Mouse (Mus musculus): ENCODE results near the gene Ltbp4. TPM values are rescaled to one million over a fixed set of nuclear protein-coding genes. Genes with fewer than 3 reads are reported as not detected.

The Ltbp4 gene
- 11.9 and 13.0 TPM in 2 replicates for polyA plus RNA-seq (2014; fragmentation: Nextera tagmentation; extraction: Ambion mirVana)

GRCm38 (mm10) chr7:27337175-27337853 lies at the start of gene Ltbp4:
Gene Ltbp4, minus strand, starts transcription at chr7:27337692.
- H3K27ac ChIP-seq (ENCODE audit: low read depth, low read length), result no peak within 1 kb of the TSS
- H3K27me3 ChIP-seq (ENCODE audit: control insufficient read depth, insufficient read depth, low read length), result peaks cover 33% of the 10 kb centered on the region
- under 1% methylated on average over 36 of the region's 36 CpGs for WGBS
- peak within 1 kb of the TSS; percentile 76 for H3K4me2 ChIP-seq (ENCODE audit: low read depth, low read length, severe bottlenecking)
- peaks cover 18% of the 10 kb centered on the region for H3K4me1 ChIP-seq (replicated peaks; ENCODE audit: control insufficient read depth, insufficient read depth, low read length)
- no peaks in the 10 kb centered on the region; the same call in 1 of the 2 replicates for H3K36me3 ChIP-seq (ENCODE audit: control insufficient read depth, insufficient read depth, low read length)
- no peaks in the 10 kb centered on the region for H3K9me3 ChIP-seq (ENCODE audit: control insufficient read depth, low read length)
- ATAC-seq (replicated peaks; ENCODE audit: low FRiP score) (peak; percentile 71), DNase-seq (ENCODE audit: low spot score) (peak; percentile 87)
- H3K9ac ChIP-seq (ENCODE audit: low read length), result peak within 1 kb of the TSS; percentile 61
- peak within 1 kb of the TSS; percentile 39 for H3K4me3 ChIP-seq (ENCODE audit: low read depth, low read length)

- Histone ChIP-seq H3K9me3 (ENCODE audit: control insufficient read depth, low read length) (no peaks in the 10 kb centered on the region), H3K36me3 (ENCODE audit: control insufficient read depth, insufficient read depth, low read length) (no peaks in the 10 kb centered on the region), H3K27me3 (ENCODE audit: control insufficient read depth, insufficient read depth, low read length) (no peaks in the 10 kb centered on the region), H3K4me1 (replicated peaks; ENCODE audit: control insufficient read depth, insufficient read depth, low read length) (no peaks in the 10 kb centered on the region), H3K4me3 (ENCODE audit: low read depth, low read length) (no peak overlapping the region), H3K27ac (ENCODE audit: low read depth, low read length) (no peak overlapping the region), H3K4me2 (ENCODE audit: low read depth, low read length, severe bottlenecking) (no peak overlapping the region), H3K9ac (ENCODE audit: low read length) (no peak overlapping the region)
- ATAC-seq (replicated peaks; ENCODE audit: low FRiP score) (no peak; the same call in 1 of the 2 replicates), DNase-seq (ENCODE audit: low spot score) (peak; percentile 80)
- 43% methylated on average over 4 of the region's 4 CpGs for WGBS
These were observed 47.2 kb upstream of the Ltbp4 start for GRCm38 (mm10) chr7:27384731-27385130.

- no peak for ATAC-seq (replicated peaks; ENCODE audit: low FRiP score)
- Histone ChIP-seq H3K27me3 (ENCODE audit: control insufficient read depth, insufficient read depth, low read length) (no peaks in the 10 kb centered on the region), H3K9me3 (ENCODE audit: control insufficient read depth, low read length) (no peaks in the 10 kb centered on the region), H3K9ac (ENCODE audit: low read length) (no peak overlapping the region), H3K4me1 (replicated peaks; ENCODE audit: control insufficient read depth, insufficient read depth, low read length) (no peaks in the 10 kb centered on the region), H3K4me2 (ENCODE audit: low read depth, low read length, severe bottlenecking) (no peak overlapping the region), H3K27ac (ENCODE audit: low read depth, low read length) (no peak overlapping the region), H3K36me3 (ENCODE audit: control insufficient read depth, insufficient read depth, low read length) (no peaks in the 10 kb centered on the region), H3K4me3 (ENCODE audit: low read depth, low read length) (no peak overlapping the region)
- WGBS, result 72% methylated on average over 5 of the region's 5 CpGs
- no peak for DNase-seq (ENCODE audit: low spot score)
These were observed 46.6 kb upstream of the Ltbp4 start for GRCm38 (mm10) chr7:27384134-27384533.

GRCm38 (mm10) chr7:27383233-27383632 lies 45.7 kb upstream of the Ltbp4 start:
- no peak overlapping the region for H3K27ac ChIP-seq (ENCODE audit: low read depth, low read length)
- H3K4me1 ChIP-seq (replicated peaks; ENCODE audit: control insufficient read depth, insufficient read depth, low read length), result no peaks in the 10 kb centered on the region
- WGBS, result 68% methylated on average over 1 of the region's 1 CpGs
- DNase-seq (ENCODE audit: low spot score) (no peak), ATAC-seq (replicated peaks; ENCODE audit: low FRiP score) (no peak)
- H3K36me3 ChIP-seq (ENCODE audit: control insufficient read depth, insufficient read depth, low read length), result no peaks in the 10 kb centered on the region
- no peak overlapping the region for H3K9ac ChIP-seq (ENCODE audit: low read length)
- H3K4me2 ChIP-seq (ENCODE audit: low read depth, low read length, severe bottlenecking), result no peak overlapping the region
- H3K27me3 ChIP-seq (ENCODE audit: control insufficient read depth, insufficient read depth, low read length), result no peaks in the 10 kb centered on the region
- no peak overlapping the region for H3K4me3 ChIP-seq (ENCODE audit: low read depth, low read length)
- H3K9me3 ChIP-seq (ENCODE audit: control insufficient read depth, low read length), result no peaks in the 10 kb centered on the region

GRCm38 (mm10) chr7:27381560-27381959 lies 44.1 kb upstream of the Ltbp4 start:
- Histone ChIP-seq H3K9ac (ENCODE audit: low read length) (no peak overlapping the region), H3K4me3 (ENCODE audit: low read depth, low read length) (no peak overlapping the region), H3K4me1 (replicated peaks; ENCODE audit: control insufficient read depth, insufficient read depth, low read length) (no peaks in the 10 kb centered on the region), H3K9me3 (ENCODE audit: control insufficient read depth, low read length) (no peaks in the 10 kb centered on the region), H3K27me3 (ENCODE audit: control insufficient read depth, insufficient read depth, low read length) (0 out of 2 replicates have a peak, but pooled peaks cover 2% of the 10 kb centered on the region), H3K27ac (ENCODE audit: low read depth, low read length) (no peak overlapping the region), H3K36me3 (ENCODE audit: control insufficient read depth, insufficient read depth, low read length) (no peaks in the 10 kb centered on the region), H3K4me2 (ENCODE audit: low read depth, low read length, severe bottlenecking) (no peak overlapping the region)
- DNase-seq (ENCODE audit: low spot score) (no peak), ATAC-seq (replicated peaks; ENCODE audit: low FRiP score) (no peak)
- 57% methylated on average over 4 of the region's 4 CpGs for WGBS

- no peaks in the 10 kb centered on the region for H3K9me3 ChIP-seq (ENCODE audit: control insufficient read depth, low read length)
- H3K4me1 ChIP-seq (replicated peaks; ENCODE audit: control insufficient read depth, insufficient read depth, low read length), result no peaks in the 10 kb centered on the region
- no peak for DNase-seq (ENCODE audit: low spot score)
- H3K27me3 ChIP-seq (ENCODE audit: control insufficient read depth, insufficient read depth, low read length), result peaks cover 2% of the 10 kb centered on the region; the same call in 1 of the 2 replicates
- H3K36me3 ChIP-seq (ENCODE audit: control insufficient read depth, insufficient read depth, low read length), result no peaks in the 10 kb centered on the region
- no peak overlapping the region for H3K4me2 ChIP-seq (ENCODE audit: low read depth, low read length, severe bottlenecking)
- H3K9ac ChIP-seq (ENCODE audit: low read length), result no peak overlapping the region
- no peak overlapping the region for H3K4me3 ChIP-seq (ENCODE audit: low read depth, low read length)
- no peak for ATAC-seq (replicated peaks; ENCODE audit: low FRiP score)
- WGBS, result 42% methylated on average over 1 of the region's 1 CpGs
- H3K27ac ChIP-seq (ENCODE audit: low read depth, low read length), result no peak overlapping the region
These were observed 43.5 kb upstream of the Ltbp4 start for GRCm38 (mm10) chr7:27381009-27381408.

- Histone ChIP-seq H3K9me3 (ENCODE audit: control insufficient read depth, low read length) (no peaks in the 10 kb centered on the region), H3K27me3 (ENCODE audit: control insufficient read depth, insufficient read depth, low read length) (peaks cover 12% of the 10 kb centered on the region), H3K4me2 (ENCODE audit: low read depth, low read length, severe bottlenecking) (no peak overlapping the region), H3K27ac (ENCODE audit: low read depth, low read length) (no peak overlapping the region), H3K4me1 (replicated peaks; ENCODE audit: control insufficient read depth, insufficient read depth, low read length) (no peaks in the 10 kb centered on the region), H3K9ac (ENCODE audit: low read length) (no peak overlapping the region), H3K36me3 (ENCODE audit: control insufficient read depth, insufficient read depth, low read length) (no peaks in the 10 kb centered on the region), H3K4me3 (ENCODE audit: low read depth, low read length) (no peak overlapping the region)
- DNase-seq (ENCODE audit: low spot score), result no peak
- no peak for ATAC-seq (replicated peaks; ENCODE audit: low FRiP score)
- WGBS, result 84% methylated on average over 6 of the region's 6 CpGs
These were observed 42.3 kb upstream of the Ltbp4 start for GRCm38 (mm10) chr7:27379836-27380235.

GRCm38 (mm10) chr7:27378431-27378830 lies 40.9 kb upstream of the Ltbp4 start:
- Histone ChIP-seq H3K4me3 (ENCODE audit: low read depth, low read length) (no peak overlapping the region), H3K36me3 (ENCODE audit: control insufficient read depth, insufficient read depth, low read length) (no peaks in the 10 kb centered on the region), H3K4me2 (ENCODE audit: low read depth, low read length, severe bottlenecking) (no peak overlapping the region), H3K27ac (ENCODE audit: low read depth, low read length) (no peak overlapping the region), H3K27me3 (ENCODE audit: control insufficient read depth, insufficient read depth, low read length) (peaks cover 21% of the 10 kb centered on the region), H3K9ac (ENCODE audit: low read length) (no peak overlapping the region), H3K4me1 (replicated peaks; ENCODE audit: control insufficient read depth, insufficient read depth, low read length) (no peaks in the 10 kb centered on the region), H3K9me3 (ENCODE audit: control insufficient read depth, low read length) (no peaks in the 10 kb centered on the region)
- DNase-seq (ENCODE audit: low spot score) (no peak), ATAC-seq (replicated peaks; ENCODE audit: low FRiP score) (no peak)
- WGBS, result 21% methylated on average over 4 of the region's 4 CpGs

GRCm38 (mm10) chr7:27375274-27375673 lies 37.8 kb upstream of the Ltbp4 start:
- no peak overlapping the region for H3K9ac ChIP-seq (ENCODE audit: low read length)
- DNase-seq (ENCODE audit: low spot score), result no peak
- H3K4me1 ChIP-seq (replicated peaks; ENCODE audit: control insufficient read depth, insufficient read depth, low read length), result peaks cover 4% of the 10 kb centered on the region; the same call in 1 of the 2 replicates
- H3K4me3 ChIP-seq (ENCODE audit: low read depth, low read length), result no peak overlapping the region
- no peaks in the 10 kb centered on the region for H3K36me3 ChIP-seq (ENCODE audit: control insufficient read depth, insufficient read depth, low read length)
- H3K27me3 ChIP-seq (ENCODE audit: control insufficient read depth, insufficient read depth, low read length), result peaks cover 52% of the 10 kb centered on the region
- ATAC-seq (replicated peaks; ENCODE audit: low FRiP score), result no peak
- no peak overlapping the region for H3K4me2 ChIP-seq (ENCODE audit: low read depth, low read length, severe bottlenecking)
- 3% methylated on average over 22 of the region's 22 CpGs for WGBS
- H3K27ac ChIP-seq (ENCODE audit: low read depth, low read length), result no peak overlapping the region
- H3K9me3 ChIP-seq (ENCODE audit: control insufficient read depth, low read length), result peaks cover under 1% of the 10 kb centered on the region; the same call in 1 of the 2 replicates

All from forebrain, embryonic 11.5 days (tissue).